In genomic region chr11:97840135-97840490, GRCm38 (mm10) we compare ENCODE assay signal across 8 mouse cellular contexts. TPM values are rescaled to one million over a fixed set of nuclear protein-coding genes. Genes with fewer than 3 reads are reported as not detected.
DNase-seq lines count a peak whose midpoint lies in the region; ATAC-seq and TF ChIP-seq lines count a peak whose summit lies in the region.

No protein-coding gene starts in this region.

- no peak for DNase-seq in cerebellum, adult 2 months
- no peak for DNase-seq in stomach, postnatal 0 days (ENCODE audit: low spot score)
- DNase-seq in right cerebral cortex, postnatal 4 days, result no peak
- DNase-seq in urinary bladder, postnatal 10 days (ENCODE audit: low spot score), result no peak
- DNase-seq in spleen, adult 18-20 months, result no peak

- H3K4me2 ChIP-seq in stomach, embryonic 14.5 days (replicated peaks; ENCODE audit: low read depth, low read length), result peak overlapping the region; percentile 42; the same call in 1 of the 2 replicates
- H3K4me2 ChIP-seq in stomach, postnatal 0 days (replicated peaks; ENCODE audit: low read depth), result no peak overlapping the region
- H3K4me2 ChIP-seq in limb, embryonic 15.5 days, result peak overlapping the region; percentile 60; the same call in 1 of the 2 replicates

- H3K4me3 ChIP-seq in cerebellum, adult 2 months (replicated peaks; ENCODE audit: insufficient read depth, low read depth, low read length), result peak overlapping the region; percentile 82
- no peak overlapping the region; the same call in 1 of the 2 replicates for H3K4me3 ChIP-seq in stomach, embryonic 14.5 days (ENCODE audit: low read depth, low read length)
- H3K4me3 ChIP-seq in stomach, postnatal 0 days (ENCODE audit: low read depth, low read length), result no peak overlapping the region
- H3K4me3 ChIP-seq in limb, embryonic 15.5 days, result peak overlapping the region; percentile 46; the same call in 1 of the 2 replicates

- peaks cover 2% of the 10 kb centered on the region; the same call in 1 of the 2 replicates for H3K4me1 ChIP-seq in cerebellum, adult 2 months (ENCODE audit: control insufficient read depth, insufficient read depth, low read length)
- peaks cover 5% of the 10 kb centered on the region; the same call in 1 of the 2 replicates for H3K4me1 ChIP-seq in stomach, embryonic 14.5 days (ENCODE audit: control insufficient read depth, insufficient read depth, low read length)
- H3K4me1 ChIP-seq in stomach, postnatal 0 days (replicated peaks; ENCODE audit: control insufficient read depth, insufficient read depth), result no peaks in the 10 kb centered on the region
- peaks cover 17% of the 10 kb centered on the region for H3K4me1 ChIP-seq in limb, embryonic 15.5 days

- peak overlapping the region; percentile 94 for H3K27ac ChIP-seq in cerebellum, adult 2 months (ENCODE audit: insufficient read depth, low read length)
- no peak overlapping the region for H3K27ac ChIP-seq in stomach, embryonic 14.5 days (ENCODE audit: low read length)
- no peak overlapping the region for H3K27ac ChIP-seq in stomach, postnatal 0 days (replicated peaks)
- H3K27ac ChIP-seq in limb, embryonic 15.5 days, result peak overlapping the region; percentile 88

- H3K9me3 ChIP-seq in stomach, embryonic 14.5 days (ENCODE audit: control insufficient read depth, low read depth, low read length), result no peaks in the 10 kb centered on the region
- H3K9me3 ChIP-seq in stomach, postnatal 0 days (ENCODE audit: control insufficient read depth, low read length), result no peaks in the 10 kb centered on the region
- no peaks in the 10 kb centered on the region for H3K9me3 ChIP-seq in limb, embryonic 15.5 days

- H3K27me3 ChIP-seq in cerebellum, adult 2 months (ENCODE audit: control insufficient read depth, insufficient read depth, low read length), result no peaks in the 10 kb centered on the region
- no peaks in the 10 kb centered on the region for H3K27me3 ChIP-seq in stomach, embryonic 14.5 days (ENCODE audit: control insufficient read depth, insufficient read depth, low read length)
- no peaks in the 10 kb centered on the region for H3K27me3 ChIP-seq in stomach, postnatal 0 days (ENCODE audit: control insufficient read depth, insufficient read depth, low read length)
- no peaks in the 10 kb centered on the region for H3K27me3 ChIP-seq in limb, embryonic 15.5 days

- H3K9ac ChIP-seq in stomach, embryonic 14.5 days (replicated peaks; ENCODE audit: low read depth, low read length), result no peak overlapping the region
- H3K9ac ChIP-seq in stomach, postnatal 0 days (ENCODE audit: low read length), result no peak overlapping the region
- no peak overlapping the region for H3K9ac ChIP-seq in limb, embryonic 15.5 days

- H3K36me3 ChIP-seq in stomach, embryonic 14.5 days (ENCODE audit: control insufficient read depth, insufficient read depth, low read length), result peaks cover 26% of the 10 kb centered on the region
- peaks cover 6% of the 10 kb centered on the region; the same call in 1 of the 2 replicates for H3K36me3 ChIP-seq in stomach, postnatal 0 days (ENCODE audit: control insufficient read depth, insufficient read depth, low read length)
- peaks cover 32% of the 10 kb centered on the region for H3K36me3 ChIP-seq in limb, embryonic 15.5 days

- WGBS in cerebellum, adult 2 months, result 45% methylated on average over 2 of the region's 2 CpGs
- 65% methylated on average over 2 of the region's 2 CpGs for WGBS in stomach, embryonic 14.5 days
- 66% methylated on average over 2 of the region's 2 CpGs for WGBS in stomach, postnatal 0 days
- 60% methylated on average over 2 of the region's 2 CpGs for WGBS in limb, embryonic 15.5 days

- ATAC-seq in cerebellum, adult (ENCODE audit: insufficient number of reproducible peaks, low FRiP score, low TSS enrichment), result no peak
- ATAC-seq in stomach, embryonic 14.5 days (ENCODE audit: insufficient number of reproducible peaks, insufficient read depth, low FRiP score, low read depth), result no peak
- no peak for ATAC-seq in stomach, postnatal 0 days (ENCODE audit: low FRiP score, low TSS enrichment)
- ATAC-seq in limb, embryonic 15.5 days (ENCODE audit: insufficient number of reproducible peaks, low FRiP score, low TSS enrichment, low read depth), result no peak

- no peak for TF ChIP-seq CTCF in cerebellum, adult 2 months (IDR thresholded peaks at IDR 0.05; ENCODE audit: borderline replicate concordance, insufficient read depth, low read depth, low read length)
- no peak for TF ChIP-seq CTCF in stomach, postnatal 0 days (IDR thresholded peaks at IDR 0.05; ENCODE audit: low read depth)

- no peak for TF ChIP-seq POLR2A in cerebellum, adult 2 months (IDR thresholded peaks at IDR 0.05; ENCODE audit: borderline replicate concordance, insufficient read depth, low read length)

- TF ChIP-seq EP300 in stomach, postnatal 0 days (optimal IDR thresholded peaks at IDR 0.05), result no peak

RNA-seq across cellular contexts. Expression of gene B230217C12Rik, which starts 0.5 kb away (rescaled TPM):
- 117 TPM in 2 replicates for polyA plus RNA-seq in cerebellum, adult 2 months (2012; rRNA removed)
- polyA plus RNA-seq in stomach, embryonic 14.5 days (2014; fragmentation: Nextera tagmentation; extraction: Ambion mirVana), result 6.4 and 8.3 TPM in 2 replicates
- polyA plus RNA-seq in stomach, postnatal 0 days (2015; fragmentation: Nextera tagmentation; extraction: Ambion mirVana), result 1.1 and 1.9 TPM in 2 replicates
- 4.5 and 5.3 TPM in 2 replicates for polyA plus RNA-seq in limb, embryonic 15.5 days (2015; fragmentation: Nextera tagmentation; extraction: Ambion mirVana)

RNA-seq across cellular contexts. Expression of gene Lasp1, which starts 41.3 kb away (rescaled TPM):
- 74.9 and 78.5 TPM in 2 replicates for polyA plus RNA-seq in cerebellum, adult 2 months (2012; rRNA removed)
- polyA plus RNA-seq in stomach, embryonic 14.5 days (2014; fragmentation: Nextera tagmentation; extraction: Ambion mirVana), result 73.2 and 82.0 TPM in 2 replicates
- polyA plus RNA-seq in stomach, postnatal 0 days (2015; fragmentation: Nextera tagmentation; extraction: Ambion mirVana), result 84.0 and 90.1 TPM in 2 replicates
- polyA plus RNA-seq in limb, embryonic 15.5 days (2015; fragmentation: Nextera tagmentation; extraction: Ambion mirVana), result 128 and 131 TPM in 2 replicates

RNA-seq across cellular contexts. Expression of gene Fbxo47, which starts 43.8 kb away (rescaled TPM):
- 0.98 and 1.1 TPM in 2 replicates for polyA plus RNA-seq in cerebellum, adult 2 months (2012; rRNA removed)
- polyA plus RNA-seq in stomach, embryonic 14.5 days (2014; fragmentation: Nextera tagmentation; extraction: Ambion mirVana), result 0.29 and 0.56 TPM in 2 replicates
- 0.29 and 0.34 TPM in 2 replicates for polyA plus RNA-seq in stomach, postnatal 0 days (2015; fragmentation: Nextera tagmentation; extraction: Ambion mirVana)
- polyA plus RNA-seq in limb, embryonic 15.5 days (2015; fragmentation: Nextera tagmentation; extraction: Ambion mirVana), result 0.26 and 0.74 TPM in 2 replicates

RNA-seq across cellular contexts. Expression of gene Rpl23, which starts 57.9 kb away (rescaled TPM):
- 234 and 281 TPM in 2 replicates for polyA plus RNA-seq in cerebellum, adult 2 months (2012; rRNA removed)
- polyA plus RNA-seq in stomach, embryonic 14.5 days (2014; fragmentation: Nextera tagmentation; extraction: Ambion mirVana), result 774 and 780 TPM in 2 replicates
- polyA plus RNA-seq in stomach, postnatal 0 days (2015; fragmentation: Nextera tagmentation; extraction: Ambion mirVana), result 585 and 586 TPM in 2 replicates
- polyA plus RNA-seq in limb, embryonic 15.5 days (2015; fragmentation: Nextera tagmentation; extraction: Ambion mirVana), result 447 and 586 TPM in 2 replicates

Comparison
In these comparisons a context has a peak if more than half of its experiments do, and no peak if none do; other contexts are left out.
1. H3K27ac ChIP-seq: peak in cerebellum, adult 2 months (single experiment) and limb, embryonic 15.5 days (single experiment); none in stomach, embryonic 14.5 days (single experiment) and stomach, postnatal 0 days (single experiment).
2. H3K4me3 ChIP-seq: peak in cerebellum, adult 2 months (single experiment) and limb, embryonic 15.5 days (single experiment); none in stomach, embryonic 14.5 days (single experiment) and stomach, postnatal 0 days (single experiment).
3. RNA of gene B230217C12Rik, which starts 0.5 kb away (polyA plus RNA-seq): 117 TPM in cerebellum, adult 2 months; 6.4 to 8.3 TPM in stomach, embryonic 14.5 days, 4.5 to 5.3 TPM in limb, embryonic 15.5 days and 1.1 to 1.9 TPM in stomach, postnatal 0 days; every median in the first group is over 10 times any median in the second.